Mouse (Mus musculus): ENCODE results near the gene Mecom.
A peak's percentile ranks its signal among the peaks of the same experiment; 100 is the strongest.

Gene Mecom

DNA sequence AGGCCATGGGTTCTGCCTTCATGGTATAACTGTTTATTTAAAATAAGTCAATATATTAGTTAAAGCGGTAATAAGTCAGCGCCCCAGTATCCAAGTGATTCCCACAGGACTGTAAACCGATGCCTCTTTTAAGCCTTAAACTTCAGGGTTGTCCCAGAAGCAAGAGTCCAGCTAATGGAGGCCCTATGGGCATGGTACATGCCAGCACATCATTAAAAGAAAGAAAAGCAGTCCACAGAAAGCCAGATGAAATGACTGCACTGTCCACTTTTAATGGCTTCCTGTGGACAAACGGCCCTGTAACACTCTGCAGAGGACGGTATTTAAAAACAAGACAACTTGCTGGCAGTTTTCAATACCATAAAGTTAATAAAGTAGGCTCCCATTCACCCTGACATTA lies 531.0 kb downstream of the Mecom start:
- DNase-seq (ENCODE audit: low spot score in 2 of 2), result no peak

DNA sequence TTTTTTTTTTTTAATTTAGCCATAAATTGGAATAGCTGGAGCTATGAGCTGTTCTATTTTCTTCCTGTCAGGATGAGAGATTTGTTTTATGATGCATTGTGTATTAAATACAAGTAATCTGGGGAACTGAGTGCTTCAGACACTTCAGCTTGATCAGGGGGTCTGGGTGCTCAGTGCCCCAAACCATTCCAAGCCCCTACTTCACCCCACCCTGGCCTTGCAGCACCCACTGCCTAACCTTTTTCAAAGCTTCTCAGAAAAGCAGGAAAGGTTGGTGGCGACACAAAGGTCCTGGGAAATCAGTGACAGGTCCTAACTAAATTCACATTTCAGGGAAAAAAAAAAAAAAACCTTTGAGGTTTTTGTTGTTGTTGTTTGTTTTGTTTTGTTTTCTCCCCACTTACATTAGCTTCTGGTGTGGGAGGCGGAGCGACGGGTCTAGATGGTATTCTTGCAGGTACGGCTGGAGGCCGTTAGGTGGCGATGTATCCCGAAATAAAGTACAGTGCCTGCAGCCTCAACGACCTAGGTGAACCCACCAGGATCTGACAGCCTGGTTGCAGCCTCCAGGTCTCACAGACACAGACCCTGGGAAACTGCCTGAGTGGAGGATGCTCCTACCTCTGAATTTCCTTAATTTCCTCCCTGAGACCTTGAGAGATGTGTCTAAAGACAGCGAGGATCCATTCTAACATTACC lies 532.7 kb downstream of the Mecom start:
- DNase-seq (ENCODE audit: low spot score in 2 of 2), result peak; percentile 70 to 71

DNA sequence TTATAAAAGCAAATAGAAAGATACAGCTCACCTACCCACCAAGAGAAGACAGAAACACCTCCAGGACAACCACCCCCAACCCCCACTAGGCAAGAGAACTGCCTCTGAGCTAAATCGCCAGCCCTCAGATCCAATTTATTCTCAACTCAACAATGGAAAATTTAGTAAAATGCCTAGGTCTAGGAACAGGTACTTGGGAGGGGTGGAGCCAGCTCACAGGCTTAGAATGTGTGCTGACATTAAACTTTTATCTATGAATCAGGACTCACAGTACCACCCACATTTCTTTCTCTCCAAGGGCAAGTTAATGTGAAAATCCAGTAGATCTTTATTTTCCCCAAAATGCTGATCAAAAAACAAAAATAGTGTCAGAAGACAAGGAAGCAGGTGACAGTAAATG lies 533.5 kb downstream of the Mecom start:
- no peak for DNase-seq (ENCODE audit: low spot score in 2 of 2)

DNA sequence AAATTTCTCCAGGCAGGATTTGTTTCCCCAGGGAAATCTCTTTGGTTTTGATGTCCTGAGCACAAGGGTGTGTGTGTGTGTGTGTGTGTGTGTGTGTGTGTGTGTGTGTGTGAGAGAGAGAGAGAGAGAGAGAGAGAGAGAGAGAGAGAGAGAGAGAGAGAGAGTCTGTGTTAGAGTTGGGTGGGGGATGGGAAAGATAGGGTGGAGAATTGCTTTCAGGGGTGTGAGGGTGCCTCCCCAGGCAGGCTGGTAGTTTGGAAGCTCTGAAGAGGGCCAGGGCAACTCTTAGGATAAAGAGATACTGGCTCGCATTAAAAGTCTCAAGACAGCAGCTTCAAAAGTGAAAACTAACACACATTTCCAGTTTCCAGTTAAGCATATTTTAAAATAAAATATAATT lies 534.4 kb downstream of the Mecom start:
- no peak for DNase-seq (ENCODE audit: low spot score in 2 of 2)

DNA sequence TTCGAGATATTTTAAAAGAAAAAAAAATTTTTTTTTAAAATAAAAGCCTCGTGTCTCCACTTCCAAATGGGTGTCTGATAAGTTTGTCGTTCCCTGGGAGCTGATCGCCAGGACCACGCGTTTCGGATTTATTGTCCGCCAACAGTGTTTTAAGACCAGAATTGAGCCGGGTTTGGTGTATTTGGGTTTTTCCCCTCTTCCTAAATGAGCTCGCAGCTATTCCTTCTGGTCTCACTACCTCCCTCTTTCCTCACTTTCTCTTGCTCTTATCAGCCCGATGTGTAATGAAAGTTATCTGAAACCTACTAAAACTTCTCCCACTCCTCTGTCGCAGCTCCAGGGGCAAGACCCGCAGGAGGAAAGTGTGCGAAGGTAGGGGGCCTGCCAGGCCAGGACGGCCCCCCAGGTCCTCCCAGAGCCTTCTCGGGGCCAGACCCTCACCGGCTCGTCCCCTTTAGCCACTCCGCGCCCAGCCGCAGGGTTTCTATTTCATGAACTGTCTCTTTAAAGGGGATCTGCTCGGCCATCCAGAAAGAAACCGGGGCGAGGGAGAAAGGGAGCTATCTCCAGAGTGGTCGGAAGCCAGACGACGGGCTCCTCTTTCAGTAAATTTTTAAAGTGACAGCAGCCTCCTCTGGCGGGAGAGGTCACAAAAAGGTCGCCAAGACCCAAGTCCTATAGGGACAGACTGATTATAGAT lies 535.0 kb downstream of the Mecom start:
- DNase-seq (ENCODE audit: low spot score in 2 of 2), result no peak

DNA sequence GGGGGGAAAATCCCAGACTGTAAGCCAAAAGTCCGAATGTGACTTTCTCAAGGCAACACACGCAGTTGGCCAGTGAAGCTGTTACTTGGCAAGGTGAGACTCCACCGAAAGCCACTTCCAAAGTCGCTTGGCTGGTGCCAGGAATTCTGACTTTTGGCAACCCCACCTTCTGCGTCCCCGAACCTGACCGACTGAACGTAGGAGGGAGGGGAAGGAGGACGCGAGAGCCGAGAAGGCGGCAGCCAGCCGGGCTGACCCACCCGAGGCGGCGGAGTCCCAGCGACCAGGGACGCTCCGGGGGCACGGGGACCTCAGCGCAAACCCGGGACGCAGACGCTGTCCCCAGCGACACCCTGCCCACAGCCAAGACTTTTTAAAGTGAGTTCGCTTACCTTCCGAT lies 535.7 kb downstream of the Mecom start:
- no peak for DNase-seq (ENCODE audit: low spot score in 2 of 2)

DNA sequence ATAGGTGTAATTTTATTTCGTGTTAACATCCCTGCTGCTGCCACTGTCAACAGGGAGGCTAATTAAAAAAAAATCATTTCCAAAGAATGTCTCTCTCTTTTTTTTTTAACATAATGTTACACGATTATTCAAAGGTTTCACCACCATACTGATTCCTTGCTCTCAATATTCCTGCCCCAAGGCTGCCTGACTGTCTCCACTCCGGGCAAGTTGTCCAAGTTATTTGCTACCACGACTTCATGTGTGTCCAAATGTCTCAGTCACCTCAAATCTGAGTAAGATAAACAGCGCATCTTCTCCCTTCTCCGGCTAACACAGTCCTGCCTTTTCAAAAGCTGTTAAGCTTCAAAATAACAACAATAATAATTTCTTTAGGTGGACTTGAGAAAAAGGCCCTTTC lies 536.1 kb downstream of the Mecom start:
- no peak for DNase-seq (ENCODE audit: low spot score in 2 of 2)

DNA sequence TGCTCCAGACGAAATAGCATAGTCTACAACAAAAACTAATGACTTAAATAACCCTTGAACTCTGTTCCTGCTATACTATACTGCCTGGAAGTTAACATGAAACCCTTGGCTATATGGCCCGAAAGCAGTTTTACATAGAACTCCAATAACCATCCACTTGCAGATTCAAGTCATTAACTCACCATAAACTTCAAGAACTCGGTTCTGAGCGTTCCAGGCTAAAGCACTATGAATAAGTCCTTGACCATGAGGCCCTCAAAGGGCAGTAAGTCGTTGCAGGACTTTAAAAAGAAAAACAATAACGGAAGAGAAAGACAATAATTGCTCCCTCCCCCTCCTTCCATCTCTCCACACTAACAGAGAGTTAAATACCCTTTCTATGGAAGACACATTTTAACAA lies 536.9 kb downstream of the Mecom start:
- DNase-seq (ENCODE audit: low spot score in 2 of 2), result no peak

DNA sequence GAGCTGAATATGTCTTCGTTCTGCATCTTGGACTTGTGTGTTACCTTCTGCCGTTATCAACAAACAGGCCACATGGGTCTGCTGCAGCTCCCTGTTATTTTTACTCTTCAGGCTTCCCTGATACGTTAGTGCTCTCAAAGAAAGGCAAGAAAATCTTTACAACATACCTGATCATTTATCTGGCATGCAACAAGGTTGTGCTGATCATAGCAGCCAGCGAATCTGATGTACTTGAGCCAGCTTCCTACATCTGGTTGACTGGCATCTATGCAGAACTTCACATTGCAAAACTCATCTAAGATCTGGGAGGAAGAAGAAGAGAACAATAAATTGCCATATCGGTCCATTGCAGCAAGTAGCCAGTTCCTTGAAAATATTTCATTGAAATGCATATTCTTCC lies 538.2 kb downstream of the Mecom start:
- DNase-seq (ENCODE audit: low spot score in 2 of 2), result no peak

DNA sequence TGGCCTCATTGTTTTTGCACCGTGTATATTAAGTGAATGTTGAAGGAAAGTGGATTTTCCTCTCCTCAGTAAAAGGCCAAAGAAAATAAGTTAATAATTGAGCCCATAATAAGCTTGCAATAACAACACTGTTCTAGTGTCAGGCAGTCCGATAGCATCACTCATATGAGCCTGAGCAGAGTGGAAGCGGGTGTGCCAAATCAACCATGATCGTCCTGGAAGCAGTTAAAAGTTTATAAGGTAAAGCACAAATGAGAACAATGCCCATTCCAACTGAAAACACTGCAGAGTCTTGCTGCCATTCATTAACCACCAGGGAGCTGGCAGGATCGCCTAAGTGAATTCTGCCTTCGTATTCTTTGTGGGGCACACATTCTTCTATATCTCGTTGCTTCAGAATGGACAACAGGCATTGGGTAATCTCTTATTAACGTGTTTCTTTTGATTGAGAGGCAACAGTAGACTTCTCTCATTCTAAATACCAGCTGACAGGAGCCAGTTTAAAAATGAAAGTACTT lies 542.9 kb downstream of the Mecom start:
- no peak for DNase-seq (ENCODE audit: low spot score in 2 of 2)

DNA sequence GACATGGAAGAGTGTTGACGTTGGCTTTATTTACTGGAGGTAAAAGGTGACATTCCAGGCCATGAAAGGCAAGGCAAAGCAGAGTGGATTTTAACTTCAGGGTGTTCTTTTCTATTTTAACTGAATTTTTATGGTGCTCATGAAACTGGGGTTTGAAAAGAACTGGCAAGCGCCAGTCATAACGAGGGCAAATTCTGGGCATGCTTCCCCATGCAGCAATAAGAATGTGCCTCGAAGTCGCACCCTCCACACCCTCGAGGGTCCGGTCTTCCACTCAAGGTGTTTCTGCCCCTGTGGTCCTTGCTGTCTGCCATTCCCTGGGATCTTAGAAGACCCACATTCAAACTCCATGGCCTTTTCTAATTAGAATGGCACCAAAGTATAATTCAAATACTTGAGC lies 547.5 kb downstream of the Mecom start:
- DNase-seq (ENCODE audit: low spot score in 2 of 2), result no peak

DNA sequence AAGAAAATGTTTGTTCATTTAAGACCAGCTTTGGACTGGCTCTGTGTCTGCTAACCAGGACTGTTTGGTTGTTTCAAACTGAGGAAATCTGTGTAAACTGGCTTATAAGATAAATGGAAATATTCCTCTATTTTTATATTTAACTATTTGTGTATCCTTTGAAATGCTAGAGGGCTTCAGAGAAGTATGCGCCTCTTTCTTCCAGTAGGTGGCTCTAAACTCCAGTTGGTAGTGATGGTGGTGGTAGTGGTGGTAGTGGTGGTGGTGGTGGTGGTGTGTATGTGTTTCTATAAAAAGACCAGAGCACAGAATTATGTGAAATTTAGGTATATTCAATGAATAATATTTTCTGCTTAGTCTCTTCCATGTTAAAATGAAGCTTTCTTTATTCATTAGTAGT lies 548.8 kb downstream of the Mecom start:
- no peak for DNase-seq (ENCODE audit: low spot score in 2 of 2)

DNA sequence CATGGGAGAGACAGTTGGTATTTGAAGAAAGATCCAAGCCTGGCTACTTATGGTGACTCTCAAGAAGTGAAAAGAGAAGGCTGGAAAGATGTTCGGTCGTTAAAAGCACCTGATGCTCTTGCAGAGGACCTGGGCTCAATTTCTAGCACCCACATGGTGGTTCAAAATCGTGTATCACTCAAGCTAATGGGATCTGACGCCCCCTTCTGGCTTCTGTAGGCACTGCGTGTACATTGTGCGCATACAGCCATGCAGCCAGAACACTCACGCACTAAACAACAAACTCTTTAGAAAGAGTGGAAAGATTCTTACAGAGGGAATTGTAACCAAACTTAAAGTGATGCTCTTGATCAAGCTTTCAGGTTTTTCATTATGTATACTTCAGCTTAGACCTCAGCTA lies 550.7 kb downstream of the Mecom start:
- no peak for DNase-seq (ENCODE audit: low spot score in 2 of 2)

DNA sequence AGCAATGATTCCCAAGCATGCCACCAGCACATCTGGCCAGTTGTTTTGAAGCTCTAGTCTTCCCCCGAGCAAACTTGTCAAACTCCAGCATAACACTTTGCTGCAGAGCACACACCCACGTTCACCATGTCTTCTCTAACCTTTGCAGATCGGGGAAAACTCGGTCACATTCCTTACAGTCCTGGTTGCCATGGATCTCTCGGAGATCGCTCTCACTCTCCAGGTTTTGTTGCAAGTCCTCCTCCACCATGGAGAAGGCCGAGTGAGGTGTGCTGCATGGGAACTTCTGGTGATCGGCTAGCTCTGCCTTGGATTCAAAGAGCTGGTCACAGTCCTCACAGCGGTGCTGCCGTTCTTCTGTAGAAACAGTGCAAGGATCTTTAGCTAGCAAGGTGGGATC lies 554.5 kb downstream of the Mecom start:
- DNase-seq (ENCODE audit: low spot score in 2 of 2), result no peak

DNA sequence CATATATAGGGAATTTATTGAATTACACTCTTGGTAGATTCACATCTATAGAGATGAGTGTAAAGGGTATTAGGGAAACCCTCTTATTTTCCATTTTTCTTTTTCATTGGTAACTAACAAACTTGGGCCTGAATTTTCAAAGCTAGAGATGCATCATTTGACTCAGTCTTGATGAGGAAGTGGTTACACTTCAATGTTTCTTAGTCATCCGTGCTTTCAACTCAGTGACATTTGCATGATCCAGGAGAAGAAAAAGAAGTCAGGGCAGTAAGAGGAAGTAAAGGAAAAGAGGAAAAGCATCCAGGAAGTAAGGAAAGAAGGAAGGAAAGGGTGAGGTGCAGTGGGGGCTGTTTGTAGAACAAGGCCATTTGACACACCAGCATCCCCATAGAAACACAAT lies 556.3 kb downstream of the Mecom start:
- DNase-seq (ENCODE audit: low spot score in 2 of 2), result no peak

DNA sequence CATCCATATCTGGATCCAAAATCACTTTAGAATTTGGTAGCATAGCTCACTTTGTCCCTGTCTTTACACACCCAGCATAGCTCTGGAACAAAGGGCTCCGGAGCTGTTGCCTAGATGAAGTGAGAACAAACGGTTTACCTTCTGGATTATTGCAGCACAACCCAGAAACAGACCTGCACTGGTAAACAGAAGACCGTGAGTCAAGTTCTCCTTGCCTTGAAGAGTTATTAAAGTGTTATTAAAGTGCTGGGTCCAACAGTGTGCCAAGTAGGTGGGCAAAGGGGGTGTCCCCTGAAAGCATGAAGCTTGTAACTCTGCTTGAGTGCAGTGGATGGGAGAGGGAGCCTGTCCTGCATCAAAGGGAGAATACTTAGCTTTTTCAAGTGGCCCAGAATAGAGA lies 563.4 kb downstream of the Mecom start:
- peak in 1 of 2 experiments; percentile 12 for DNase-seq (ENCODE audit: low spot score in 2 of 2)

DNA sequence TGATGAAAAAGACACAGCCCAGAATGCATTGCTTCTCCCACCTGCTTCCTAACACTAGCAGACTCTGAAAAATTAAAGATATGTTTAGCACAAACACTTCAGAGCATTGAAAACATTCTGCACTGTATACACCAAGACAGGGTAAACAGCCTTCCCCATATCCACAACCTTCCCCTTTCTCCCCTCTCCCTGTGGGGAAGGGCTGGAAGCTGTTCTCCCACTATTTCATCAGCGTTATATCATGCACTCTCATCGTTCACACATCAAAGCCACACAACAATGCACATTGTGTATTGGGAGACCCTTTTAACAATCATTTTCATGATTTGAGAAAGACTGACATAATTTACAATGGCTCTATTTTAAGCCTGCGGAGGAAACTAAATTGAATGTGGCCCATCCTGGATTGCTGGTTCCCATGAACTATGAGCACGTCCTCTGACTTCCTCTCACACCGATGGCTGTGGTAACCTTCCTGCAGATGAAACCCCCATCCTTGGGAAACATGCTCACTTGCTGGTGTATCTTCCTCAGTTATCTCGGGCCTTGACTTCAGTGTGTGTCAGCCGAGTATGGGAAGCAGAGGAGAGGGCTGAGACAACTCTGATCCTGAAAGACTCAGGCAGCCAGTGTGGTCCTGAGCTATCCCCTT lies 566.4 kb downstream of the Mecom start:
- DNase-seq (ENCODE audit: low spot score in 2 of 2), result no peak

DNA sequence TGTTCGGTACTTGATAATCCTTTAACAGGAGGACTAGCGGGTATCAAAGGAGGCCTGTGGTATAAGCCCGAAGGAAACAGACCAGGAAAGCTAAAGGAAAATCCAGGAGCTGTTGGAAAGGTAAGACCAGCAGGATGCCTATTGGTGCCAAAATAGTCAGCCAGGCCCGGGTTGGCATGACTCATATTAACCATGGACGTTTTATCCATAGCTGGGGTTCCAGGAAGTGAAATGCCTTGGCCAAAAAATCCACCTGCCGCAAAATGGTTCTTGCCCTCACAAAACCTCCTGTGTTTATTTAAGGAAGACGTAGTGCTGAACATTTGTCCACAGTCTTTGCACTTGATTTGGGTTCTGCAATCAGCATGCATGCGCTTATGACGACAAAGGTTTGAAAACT lies 567.3 kb downstream of the Mecom start:
- no peak for DNase-seq (ENCODE audit: low spot score in 2 of 2)

DNA sequence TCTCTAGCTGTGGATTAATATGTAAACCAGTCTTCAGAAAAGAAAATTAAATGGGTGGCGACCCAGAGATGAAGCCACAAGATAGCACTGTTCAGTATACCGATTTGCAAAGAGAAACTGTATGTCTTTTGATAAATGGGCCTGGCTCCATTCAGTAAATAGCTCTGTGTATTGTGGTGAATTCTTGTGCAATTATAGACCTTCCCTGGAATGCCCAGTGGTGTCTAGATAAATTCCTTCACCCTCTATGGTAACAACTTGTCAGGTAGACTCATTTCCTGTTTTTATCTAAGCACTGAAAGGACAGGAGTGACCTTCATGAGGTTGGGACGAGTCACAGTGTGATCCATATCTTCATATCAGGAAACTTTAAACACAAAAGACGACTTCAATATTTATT lies 571.2 kb downstream of the Mecom start:
- no peak for DNase-seq (ENCODE audit: low spot score in 2 of 2)

DNA sequence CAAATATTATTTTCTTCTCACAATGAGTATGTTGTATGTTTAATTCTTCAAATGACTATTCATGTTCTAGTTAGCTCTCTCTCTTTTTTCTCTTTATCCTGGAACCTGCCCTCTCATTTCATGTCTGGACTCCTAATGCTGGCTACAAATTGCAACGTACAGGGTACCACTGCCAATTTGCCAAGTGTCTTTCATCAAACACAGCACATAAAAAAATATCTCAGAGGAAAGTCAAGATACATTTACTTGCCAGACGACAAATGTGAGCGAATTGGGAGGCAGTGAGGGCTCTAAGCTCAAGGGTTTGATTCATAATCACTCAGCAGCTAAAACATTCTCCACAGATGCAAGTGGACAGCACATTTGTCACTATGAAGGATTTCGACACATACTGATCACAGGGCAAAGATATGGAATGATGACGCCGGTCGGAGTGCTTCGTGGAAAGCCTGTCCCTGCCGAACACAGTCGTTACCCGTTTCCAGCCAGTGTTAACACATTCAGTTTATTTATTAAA lies 579.3 kb downstream of the Mecom start:
- no peak for DNase-seq (ENCODE audit: low spot score in 2 of 2)

DNA sequence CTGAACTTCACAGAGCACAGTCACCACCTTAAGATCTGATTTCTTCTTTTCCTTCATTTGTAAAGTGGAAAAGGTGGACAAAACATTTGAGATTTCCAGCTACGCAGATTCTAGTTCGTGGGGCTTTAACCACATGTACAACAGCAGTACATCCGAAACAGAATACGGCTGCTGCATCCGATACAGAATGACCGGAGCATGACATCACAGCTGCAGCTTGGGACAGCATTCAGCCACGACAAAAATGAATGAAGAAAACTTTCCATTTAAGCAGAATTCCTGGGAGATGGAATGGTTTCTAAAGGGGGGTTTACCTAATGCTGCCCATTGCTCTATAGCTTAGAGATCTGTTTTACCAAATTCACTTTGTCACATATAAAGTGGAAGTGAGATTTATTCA lies 583.9 kb downstream of the Mecom start:
- no peak for DNase-seq (ENCODE audit: low spot score in 2 of 2)

DNA sequence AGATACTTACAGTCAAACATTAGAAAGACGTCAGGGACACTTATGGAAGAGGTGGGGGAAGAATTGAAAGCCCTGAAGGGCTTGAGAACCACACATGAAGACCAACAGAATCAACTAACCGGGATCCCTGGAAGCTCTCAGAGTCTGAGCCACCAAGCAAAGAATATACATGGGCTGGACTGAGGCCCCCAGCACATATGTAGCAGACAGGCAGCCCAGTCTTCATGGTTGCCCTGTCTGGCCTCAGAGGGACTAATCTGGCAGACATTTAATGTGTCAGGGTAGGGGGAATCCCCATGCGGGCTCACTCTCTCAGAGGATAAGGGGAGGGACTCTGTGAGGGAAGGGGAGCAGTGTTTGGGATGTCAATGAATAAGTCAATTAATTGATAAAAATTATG lies 584.4 kb downstream of the Mecom start:
- no peak for DNase-seq (ENCODE audit: low spot score in 2 of 2)

DNA sequence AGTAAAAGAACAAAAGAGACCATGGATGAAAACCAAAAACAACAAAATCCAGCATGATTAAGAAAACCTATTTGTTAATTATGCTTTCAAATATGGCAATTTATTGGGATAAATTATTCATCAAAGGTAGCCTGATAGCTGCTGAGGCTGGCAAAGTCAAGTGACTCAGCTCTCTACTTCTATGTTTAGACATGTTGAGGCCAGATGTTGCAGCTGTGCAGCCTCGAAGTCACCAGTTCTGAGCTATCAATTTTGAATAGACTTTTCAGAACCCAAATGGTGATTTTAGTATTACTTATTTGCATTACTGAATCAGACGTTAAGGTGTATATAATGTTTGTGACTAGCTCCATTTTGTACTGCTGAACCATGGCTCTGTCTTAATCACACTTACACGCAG lies 588.8 kb downstream of the Mecom start:
- DNase-seq (ENCODE audit: low spot score in 2 of 2), result no peak
